Mouse (Mus musculus) splenic B cell, adult 2 months (primary cell): ENCODE data around the gene Atp6v1c2.

ENCODE experiments used
- DNase-seq: peaks from one replicate; pipeline ENCODE4 v3.0.0-alpha.2; 2011; ENCODE audit warnings: low read depth, low spot score
- H3K27me3 ChIP-seq: 2 replicates; pipeline ENCODE4 v1.6.1; 2012; ENCODE audit warnings: mild to moderate bottlenecking, low read length, moderate library complexity, mixed read lengths; ENCODE audit not compliant: control insufficient read depth, poor library complexity, insufficient read depth, severe bottlenecking
- H3K36me3 ChIP-seq: 2 replicates; pipeline ENCODE4 v1.6.1; 2012; ENCODE audit warnings: mild to moderate bottlenecking, low read length, moderate library complexity, mixed read lengths; ENCODE audit not compliant: control insufficient read depth, poor library complexity, insufficient read depth, severe bottlenecking

The Atp6v1c2 gene

DNA sequence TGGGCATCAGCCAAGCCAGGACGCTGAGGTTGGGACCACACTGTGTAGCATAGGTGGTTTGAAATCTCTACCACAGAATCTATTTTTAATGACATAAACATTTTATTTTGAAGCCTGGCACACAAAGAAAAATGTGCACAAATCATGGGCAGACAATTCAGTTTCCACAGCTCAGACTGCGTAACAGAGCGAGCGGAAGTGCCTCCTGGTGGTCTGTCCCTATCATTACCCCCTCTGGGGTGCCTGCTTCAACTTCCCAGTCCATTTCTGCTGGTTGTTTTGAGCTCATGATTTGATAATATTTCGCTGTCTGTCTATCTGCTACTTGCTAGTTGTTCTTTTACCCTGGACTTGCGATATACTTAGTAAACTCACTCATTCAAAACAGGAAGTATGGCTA is 73.6 kb downstream of the Atp6v1c2 start:
- no peaks in the 10 kb centered on the region for H3K27me3 ChIP-seq
- no peak for DNase-seq

DNA sequence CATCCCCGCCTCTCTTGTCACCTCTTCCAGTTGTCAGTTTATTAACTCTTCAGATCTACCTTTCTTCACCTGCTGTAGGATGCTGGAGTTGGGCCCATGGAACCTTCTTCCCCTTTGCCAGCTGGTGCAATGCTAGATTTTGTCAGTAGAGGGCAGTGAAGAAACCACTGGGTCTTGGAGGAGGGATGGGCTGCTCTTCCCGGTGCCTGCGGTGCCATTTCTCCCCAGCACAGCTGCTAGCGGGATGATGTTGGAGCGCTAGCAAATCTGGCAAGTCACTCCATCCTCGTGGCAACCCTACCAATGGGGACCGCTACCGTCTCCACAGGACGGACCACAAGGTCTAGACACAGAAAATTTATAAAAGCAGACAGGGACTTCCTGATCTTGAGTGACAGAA is 76.1 kb downstream of the Atp6v1c2 start:
- DNase-seq: peak; percentile 77

More for the DNA sequence above, 73.6 kb downstream of the Atp6v1c2 start:
- no peaks in the 10 kb centered on the region for H3K36me3 ChIP-seq

DNA sequence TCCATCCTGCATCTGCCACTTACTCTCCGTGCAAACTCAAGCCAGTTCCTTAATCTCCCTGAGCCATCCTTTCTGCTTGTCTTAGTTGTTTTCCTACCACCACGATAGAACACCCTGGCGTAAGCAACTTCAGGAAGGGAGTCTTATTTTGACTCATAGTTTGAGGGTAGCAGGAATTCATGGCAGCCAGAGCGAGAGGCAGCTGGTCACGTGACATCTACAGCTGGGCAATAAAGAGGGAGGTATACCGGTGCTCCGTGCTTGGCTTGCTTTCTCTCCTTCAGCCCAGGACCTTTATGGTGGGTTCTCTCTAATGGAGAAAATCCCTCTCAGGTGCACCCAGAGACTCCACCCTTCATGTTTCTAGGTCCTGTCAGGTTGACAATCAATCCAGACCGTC is 78.2 kb downstream of the Atp6v1c2 start:
- Histone ChIP-seq H3K36me3 (no peaks in the 10 kb centered on the region), H3K27me3 (no peaks in the 10 kb centered on the region)
- DNase-seq: no peak

More for the DNA sequence above, 76.1 kb downstream of the Atp6v1c2 start:
- no peaks in the 10 kb centered on the region for H3K36me3 ChIP-seq
- H3K27me3 ChIP-seq: no peaks in the 10 kb centered on the region

DNA sequence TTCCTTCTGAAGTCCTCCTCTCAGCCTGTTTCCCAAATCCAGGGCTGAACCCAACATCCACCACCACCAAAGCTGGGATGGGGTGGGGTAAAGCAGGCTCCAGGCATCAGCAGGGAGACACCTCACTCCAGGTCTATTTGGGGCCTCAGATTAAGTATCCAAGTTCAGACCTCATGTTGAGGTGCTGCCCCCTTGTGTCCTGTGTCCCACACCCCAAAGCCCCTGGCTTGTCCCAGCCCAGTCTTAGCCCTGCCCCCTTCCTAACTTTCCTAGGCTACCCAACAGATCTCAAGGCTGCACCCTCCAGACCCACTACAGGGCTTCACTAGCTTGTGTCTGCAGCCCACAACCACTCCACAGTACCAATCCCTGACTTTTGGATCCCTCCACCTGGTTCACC is 87.1 kb downstream of the Atp6v1c2 start:
- no peaks in the 10 kb centered on the region for H3K36me3 ChIP-seq
- H3K27me3 ChIP-seq: no peaks in the 10 kb centered on the region
- DNase-seq: no peak

DNA sequence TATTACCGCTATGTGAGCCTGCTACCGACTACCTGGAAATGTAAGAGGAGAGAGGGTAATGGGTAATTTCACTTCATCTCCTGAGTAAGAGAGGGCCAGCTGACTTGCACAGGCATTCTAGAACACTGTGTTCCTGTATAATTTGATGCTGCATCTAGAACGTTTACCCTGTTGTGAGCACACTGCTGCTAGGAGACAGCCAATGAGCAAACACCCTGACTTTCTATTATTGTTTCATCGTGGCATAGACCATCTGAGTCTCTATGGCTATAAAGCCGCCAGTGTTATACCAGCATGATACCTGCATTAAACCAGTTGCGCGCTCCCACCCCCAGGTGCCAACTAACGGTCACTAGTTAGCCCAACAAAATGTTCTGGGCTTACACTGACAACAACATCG is 87.5 kb downstream of the Atp6v1c2 start:
- no peaks in the 10 kb centered on the region for H3K27me3 ChIP-seq
- H3K36me3 ChIP-seq: no peaks in the 10 kb centered on the region
- DNase-seq: no peak

DNA sequence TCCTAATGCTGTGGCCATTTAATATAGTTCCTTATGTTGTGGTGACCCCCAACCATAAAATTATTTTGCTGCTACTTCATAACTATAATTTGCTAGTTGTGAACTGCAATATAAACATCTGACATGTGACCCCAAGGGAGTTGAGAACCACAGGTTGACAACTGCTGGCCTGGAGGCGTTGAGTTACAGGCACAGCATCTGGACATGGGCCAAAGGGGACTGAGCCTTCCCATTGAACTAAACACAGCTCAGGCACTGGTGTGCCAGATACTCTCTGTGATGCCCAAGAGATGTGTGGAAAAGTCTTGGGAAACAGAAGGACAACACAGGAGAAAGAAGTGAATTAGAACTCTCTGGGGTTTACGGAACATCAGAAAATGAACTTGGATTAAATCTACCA is 88.1 kb downstream of the Atp6v1c2 start:
- Histone ChIP-seq H3K27me3 (no peaks in the 10 kb centered on the region), H3K36me3 (no peaks in the 10 kb centered on the region)
- no peak for DNase-seq

DNA sequence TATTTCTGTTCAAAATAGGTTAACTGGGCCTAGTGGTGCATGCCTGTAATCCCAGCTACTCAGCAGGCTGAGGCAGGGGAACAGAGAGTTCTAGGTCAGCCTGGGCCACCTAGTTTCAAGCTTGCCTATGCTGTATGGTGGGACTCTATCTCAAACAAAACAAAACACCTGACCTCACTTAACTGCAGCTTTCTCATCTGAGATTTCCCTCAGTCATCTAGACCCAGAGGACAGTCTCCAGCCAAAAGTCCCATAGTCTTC is 89.8 kb downstream of the Atp6v1c2 start:
- Histone ChIP-seq H3K27me3 (no peaks in the 10 kb centered on the region), H3K36me3 (no peaks in the 10 kb centered on the region)
- no peak for DNase-seq

DNA sequence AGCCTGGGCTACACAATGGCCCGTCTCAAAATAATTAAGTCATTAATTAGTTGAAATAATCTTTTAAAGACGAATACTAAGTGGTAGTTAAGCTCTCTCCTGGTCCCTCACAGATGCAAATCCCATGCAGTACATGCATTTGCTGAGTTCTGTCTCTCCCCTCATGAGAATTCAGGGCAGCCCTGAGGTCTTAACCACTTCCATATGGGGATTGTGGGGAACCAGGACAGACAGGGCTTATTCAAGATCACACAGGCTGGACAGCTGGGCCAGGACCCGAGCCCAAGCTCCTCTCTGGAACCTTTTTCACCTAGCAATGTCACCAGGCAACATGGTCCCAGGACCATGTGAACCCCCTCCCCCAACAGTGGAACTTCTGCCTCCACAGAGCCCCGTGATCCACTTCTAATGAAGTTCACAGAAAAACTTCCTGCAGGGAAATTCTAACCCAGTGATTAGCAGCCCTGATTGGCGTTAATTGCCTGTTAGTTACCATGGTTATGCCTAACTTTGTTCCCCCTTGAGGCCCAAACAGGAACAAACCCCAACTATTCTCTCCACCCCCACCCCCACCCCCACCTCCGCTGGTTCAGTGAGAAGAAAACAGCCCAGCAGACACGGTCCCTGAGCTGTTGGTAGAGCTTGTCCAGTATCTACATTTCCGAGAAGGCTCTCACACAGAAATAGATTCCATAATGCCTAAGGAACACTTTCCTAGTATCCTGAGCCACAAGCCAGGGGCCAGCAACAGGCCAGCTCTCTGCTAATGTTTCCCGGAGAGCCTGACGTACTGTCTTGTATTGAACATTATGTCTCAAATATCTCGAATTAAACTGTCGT is 90.4 kb downstream of the Atp6v1c2 start:
- H3K36me3 ChIP-seq: no peaks in the 10 kb centered on the region
- H3K27me3 ChIP-seq: no peaks in the 10 kb centered on the region
- no peak for DNase-seq

DNA sequence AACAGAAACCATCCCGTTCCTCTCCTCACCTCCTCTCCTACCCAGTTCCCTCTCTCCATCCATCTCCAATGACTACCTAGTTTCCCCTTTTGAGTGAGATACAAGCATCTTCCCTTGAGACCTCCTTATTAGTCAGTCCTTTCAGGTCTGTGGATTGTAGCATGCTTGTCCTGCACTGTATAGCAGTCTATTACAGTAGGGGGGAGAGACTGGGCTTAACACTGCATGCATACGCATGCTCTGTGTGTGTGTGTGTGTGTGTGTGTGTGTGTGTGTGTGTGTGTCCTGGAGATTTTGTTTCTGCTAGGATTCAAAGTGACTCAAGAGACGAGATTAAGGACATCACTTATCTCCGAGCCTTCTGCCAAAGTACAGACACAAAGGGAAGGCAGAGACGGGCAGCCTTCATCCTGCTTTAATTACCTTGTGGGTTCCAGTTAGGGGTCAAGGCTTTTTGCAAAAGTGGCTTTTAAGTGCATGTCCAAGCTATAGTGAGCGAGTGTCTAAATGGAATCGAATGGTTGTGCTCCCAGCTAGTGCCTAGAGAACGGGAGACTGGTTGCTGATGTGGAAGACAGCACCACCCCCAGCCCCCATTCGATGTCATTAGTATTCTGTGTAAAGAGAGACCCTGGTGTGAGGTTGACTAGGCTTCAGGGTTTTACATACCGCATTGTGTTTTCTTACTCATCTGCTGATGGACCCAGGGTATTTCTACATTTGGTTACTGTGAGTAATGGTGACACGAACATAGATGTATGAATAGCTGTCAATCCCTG is 93.4 kb downstream of the Atp6v1c2 start:
- H3K36me3 ChIP-seq: no peaks in the 10 kb centered on the region
- DNase-seq: no peak
- no peaks in the 10 kb centered on the region for H3K27me3 ChIP-seq
